Mouse (Mus musculus) spleen, adult 2 months (tissue): ENCODE results near the gene Pcnx2.

Experiments used
- CTCF ChIP-seq: fragments of 200-500 bp; IDR thresholded peaks from 2 replicates; pipeline ENCODE4 v1.5.1; 2011; ENCODE audit warnings: mild to moderate bottlenecking, inconsistent platforms; ENCODE audit not compliant: insufficient read depth, insufficient read length, insufficient replicate concordance; ENCODE audit errors: extremely low read depth
- POLR2A ChIP-seq: fragments of 200-500 bp; IDR thresholded peaks from 2 replicates; pipeline ENCODE4 v1.6.1; 2011; ENCODE audit warnings: low read depth, low read length, inconsistent platforms

DNA sequence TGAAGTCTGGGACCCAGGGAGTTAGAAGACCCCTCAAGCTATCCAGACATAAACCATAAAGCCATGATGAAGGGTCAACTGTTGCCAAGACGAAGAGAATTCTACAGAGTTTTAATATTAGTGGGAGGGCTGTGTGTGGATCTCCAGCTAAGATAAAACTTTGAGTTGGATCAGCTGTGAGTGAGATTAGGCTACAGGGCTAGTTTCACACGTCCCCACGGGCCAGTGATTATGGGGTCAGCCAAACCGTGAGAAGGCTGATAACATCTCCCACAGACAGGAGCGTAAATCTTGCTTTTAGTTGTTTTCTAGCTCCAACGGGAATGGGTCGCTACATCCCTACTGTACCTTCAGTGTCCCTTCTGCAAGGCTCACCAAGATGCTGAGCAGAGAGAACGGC is 118.5 kb downstream of the Pcnx2 start:
- TF ChIP-seq CTCF (no peak), POLR2A (no peak)
